Mouse (Mus musculus) testis, postnatal 14 days (tissue): Measurements from ENCODE around the gene Gm28230.

Source experiments
- DNase-seq: peaks from one replicate; pipeline ENCODE4 v3.0.0; 2021; ENCODE audit warnings: low spot score

Gm28230 gene

GRCm38 (mm10) chr2:74724244-74725015, 2.1 kb upstream of the Gm28230 start:
- no peak for DNase-seq

DNA sequence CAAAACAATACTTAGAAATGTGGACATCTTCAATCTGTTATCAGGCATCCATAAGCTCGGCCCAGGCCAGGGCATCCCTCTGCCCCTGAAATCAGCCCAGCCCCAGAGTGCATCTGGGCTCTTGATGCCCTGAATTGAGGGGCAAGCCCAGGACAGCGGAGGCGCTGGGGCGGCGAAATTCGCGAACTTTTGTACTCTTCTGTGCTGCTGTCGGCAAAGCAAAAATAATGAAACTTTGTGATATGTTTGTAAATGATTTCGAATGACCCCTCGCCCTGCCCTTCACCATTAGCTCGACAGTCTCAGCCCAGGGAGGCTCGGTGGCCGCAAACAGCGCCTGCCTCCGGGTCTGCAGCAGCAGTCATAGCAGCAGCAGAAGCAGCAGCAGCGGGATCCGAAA, 1.4 kb upstream of the Gm28230 start:
- DNase-seq: no peak

DNA sequence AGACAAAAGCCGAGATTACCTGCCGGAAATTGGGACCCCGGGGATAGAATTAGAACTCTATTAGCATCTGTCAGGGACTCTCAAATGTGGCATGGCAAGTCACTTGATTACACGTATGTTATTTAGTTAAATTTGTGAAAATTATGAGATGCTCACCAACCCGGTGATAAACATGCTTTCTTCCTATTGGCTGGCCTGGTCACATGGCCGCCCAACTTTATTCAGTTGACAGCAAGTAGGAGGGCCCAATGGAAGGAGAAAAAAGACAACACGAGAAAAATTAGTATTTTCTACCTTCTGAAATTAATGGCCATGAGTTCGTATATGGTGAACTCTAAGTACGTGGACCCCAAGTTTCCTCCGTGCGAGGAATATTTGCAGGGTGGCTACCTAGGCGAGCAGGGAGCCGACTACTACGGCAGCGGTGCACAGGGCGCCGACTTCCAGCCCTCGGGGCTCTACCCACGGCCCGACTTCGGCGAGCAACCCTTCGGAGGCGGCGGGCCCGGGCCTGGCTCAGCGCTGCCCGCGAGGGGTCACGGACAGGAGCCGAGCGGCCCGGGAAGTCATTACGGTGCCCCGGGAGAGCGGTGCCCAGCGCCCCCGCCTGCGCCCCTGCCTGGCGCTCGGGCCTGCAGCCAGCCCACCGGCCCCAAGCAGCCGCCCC, 578 bp downstream of the Gm28230 start:
- DNase-seq: no peak

GRCm38 (mm10) chr2:74727640-74728302, 1.2 kb downstream of the Gm28230 start:
- no peak for DNase-seq

DNA sequence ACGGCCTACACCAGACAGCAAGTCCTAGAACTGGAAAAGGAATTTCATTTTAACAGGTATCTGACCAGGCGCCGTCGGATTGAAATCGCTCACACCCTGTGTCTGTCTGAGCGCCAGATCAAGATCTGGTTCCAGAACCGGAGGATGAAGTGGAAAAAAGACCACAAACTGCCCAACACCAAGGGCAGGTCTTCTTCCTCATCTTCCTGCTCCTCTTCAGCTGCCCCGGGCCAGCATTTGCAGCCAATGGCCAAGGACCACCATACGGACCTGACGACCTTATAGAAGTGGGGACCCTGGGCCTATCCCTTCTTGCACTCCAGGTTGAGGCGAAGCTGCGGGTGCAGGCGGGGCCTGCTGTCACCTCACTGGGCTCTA, 1.8 kb downstream of the Gm28230 start:
- no peak for DNase-seq

DNA sequence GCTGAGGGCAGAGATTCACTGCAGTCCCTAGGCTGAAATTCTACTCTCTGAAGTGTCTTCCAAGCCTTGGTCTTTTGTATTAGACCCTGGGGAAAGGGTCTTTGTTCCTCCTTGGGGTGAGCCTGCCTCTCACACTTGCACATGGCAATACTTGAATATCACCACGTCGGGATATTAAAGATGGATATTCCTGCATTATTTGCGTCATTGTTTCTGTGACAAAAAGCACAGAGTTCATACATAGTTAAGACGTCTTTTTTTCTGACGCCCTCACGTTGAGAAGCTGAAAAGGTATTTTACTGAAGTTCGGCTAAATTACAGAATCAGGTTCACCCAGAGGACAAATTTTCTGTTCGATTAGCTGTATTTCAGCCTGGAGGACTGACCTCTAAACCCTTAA, 3.8 kb downstream of the Gm28230 start:
- no peak for DNase-seq

DNA sequence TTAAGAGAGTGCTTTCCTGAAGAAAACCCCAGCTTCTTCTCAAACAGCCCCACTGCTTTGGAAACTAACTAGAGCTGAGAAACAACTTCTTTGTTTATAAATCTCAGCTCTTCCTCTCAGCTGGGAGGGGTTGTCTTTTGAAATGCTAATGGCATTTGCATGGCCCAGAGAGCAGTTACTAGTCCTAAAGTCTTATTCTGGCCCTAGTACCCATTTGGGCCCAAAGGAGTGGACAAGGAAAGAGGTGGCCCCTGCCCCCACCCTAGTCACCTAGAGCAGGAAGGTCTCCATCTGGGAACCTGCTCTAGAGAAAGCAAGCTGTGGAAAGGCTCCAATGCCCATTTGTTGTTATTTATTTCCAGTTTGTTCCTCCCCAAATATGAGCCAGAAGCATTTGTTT, 4.5 kb downstream of the Gm28230 start:
- DNase-seq: no peak

GRCm38 (mm10) chr2:74731799-74732512, 5.4 kb downstream of the Gm28230 start:
- DNase-seq: no peak

GRCm38 (mm10) chr2:74732513-74733316, 6.2 kb downstream of the Gm28230 start:
- DNase-seq: no peak

DNA sequence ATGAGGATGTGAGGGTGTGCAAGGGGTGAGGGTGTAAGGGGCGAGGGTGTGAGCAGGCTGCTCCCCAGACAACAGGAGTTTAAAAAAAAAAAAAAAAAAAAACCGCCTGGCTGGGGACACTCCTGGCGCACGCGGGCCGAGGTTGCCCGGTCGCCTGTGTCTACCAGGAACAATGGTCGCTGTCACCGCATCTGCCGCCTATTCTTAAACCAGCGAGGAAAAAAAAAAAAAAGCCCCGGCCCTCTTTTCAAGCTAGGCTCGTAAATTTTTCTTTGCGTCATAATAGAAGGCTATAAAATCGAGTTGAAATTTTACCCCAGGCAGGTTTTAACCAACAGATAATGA, 6.8 kb downstream of the Gm28230 start:
- DNase-seq: no peak

DNA sequence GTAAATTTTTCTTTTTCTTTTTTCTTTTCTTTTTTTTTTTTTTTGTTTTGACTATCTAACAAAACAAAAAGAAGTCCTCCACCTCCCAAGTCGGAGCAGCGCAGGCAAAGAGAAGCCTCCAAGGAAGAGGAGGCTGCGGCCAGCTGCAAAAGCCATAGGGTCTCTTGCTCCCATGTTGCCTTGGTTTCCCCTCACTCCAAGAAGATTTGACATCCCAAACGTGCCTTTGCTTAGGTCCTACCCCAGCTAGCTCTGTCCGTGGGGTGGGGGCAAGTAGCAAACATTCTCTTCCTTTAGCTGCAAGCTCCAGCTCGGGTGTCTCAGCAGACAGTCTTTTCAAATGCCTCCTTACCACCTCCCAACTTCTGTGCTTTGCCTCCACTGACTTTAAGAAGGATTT, 7.2 kb downstream of the Gm28230 start:
- no peak for DNase-seq

- no peak for DNase-seq
Observed at GRCm38 (mm10) chr2:74734451-74734850, 7.9 kb downstream of the Gm28230 start.

- no peak for DNase-seq
Observed at GRCm38 (mm10) chr2:74734996-74735811, 8.7 kb downstream of the Gm28230 start.

DNA sequence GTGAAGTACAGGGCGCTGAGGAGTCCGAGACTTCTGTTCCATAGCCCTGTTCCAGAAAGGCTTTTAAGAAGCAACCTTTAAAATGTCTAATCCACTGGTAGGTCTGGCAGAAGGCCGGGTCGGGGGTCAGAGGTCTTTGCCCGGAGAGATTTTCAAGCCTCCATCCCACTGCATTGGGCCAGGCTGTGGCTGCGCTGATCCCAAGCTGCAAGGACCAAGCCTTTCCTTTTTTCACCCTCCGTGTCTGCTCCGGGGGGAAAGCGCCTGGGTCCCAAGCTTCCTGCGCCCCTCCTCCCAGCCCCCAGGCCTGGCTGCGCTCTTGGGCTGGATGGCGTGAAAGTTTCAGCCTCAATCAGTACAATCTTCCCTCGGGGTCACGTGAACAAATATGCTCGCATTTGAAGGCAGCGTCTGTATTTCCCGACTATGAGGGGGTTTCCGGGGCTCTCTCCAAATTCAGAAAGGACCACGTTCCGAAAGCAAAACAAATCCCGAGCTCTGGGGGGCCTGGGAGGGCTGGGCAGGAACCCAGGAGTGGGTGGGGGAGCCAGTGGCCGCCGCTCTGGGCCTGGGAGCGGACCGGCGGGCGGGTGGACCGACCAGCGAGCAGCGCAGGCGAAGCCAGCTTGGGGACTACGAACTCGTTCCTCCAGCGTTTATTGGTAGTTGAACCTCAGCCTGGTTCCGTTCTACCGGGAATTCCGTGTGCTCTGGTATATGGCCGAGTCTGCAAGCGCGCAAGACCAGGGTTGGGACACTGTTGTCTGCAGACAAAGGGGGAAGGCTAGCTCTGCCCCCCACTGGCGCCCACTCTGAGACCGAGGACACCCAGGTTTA, 9.5 kb downstream of the Gm28230 start:
- DNase-seq: no peak

GRCm38 (mm10) chr2:74736688-74737577, 10.4 kb downstream of the Gm28230 start:
- no peak for DNase-seq

DNA sequence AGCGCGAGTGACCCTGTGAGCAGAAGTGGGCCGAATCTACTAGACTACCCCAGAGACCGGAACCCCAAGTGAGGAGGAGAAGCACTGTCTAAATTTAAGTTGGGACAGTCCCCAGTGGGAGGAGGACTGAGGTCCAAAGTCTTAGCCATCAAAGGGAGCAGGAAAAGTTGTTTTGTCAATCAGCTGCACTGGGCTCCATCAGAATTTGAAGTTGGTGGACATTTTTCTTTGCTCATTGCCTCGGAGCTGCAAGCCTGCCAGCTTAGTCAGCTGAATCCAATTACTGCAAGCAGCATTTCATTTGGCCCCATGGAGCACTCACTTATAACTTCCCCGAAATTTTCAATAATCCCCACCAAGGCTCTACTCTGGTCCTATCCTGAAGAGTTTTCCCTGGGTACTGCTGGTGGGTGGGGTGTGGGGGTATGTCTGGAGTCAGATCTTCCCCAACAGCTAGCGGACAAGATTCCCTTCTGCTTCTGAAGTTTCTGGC, 11.1 kb downstream of the Gm28230 start:
- no peak for DNase-seq

DNA sequence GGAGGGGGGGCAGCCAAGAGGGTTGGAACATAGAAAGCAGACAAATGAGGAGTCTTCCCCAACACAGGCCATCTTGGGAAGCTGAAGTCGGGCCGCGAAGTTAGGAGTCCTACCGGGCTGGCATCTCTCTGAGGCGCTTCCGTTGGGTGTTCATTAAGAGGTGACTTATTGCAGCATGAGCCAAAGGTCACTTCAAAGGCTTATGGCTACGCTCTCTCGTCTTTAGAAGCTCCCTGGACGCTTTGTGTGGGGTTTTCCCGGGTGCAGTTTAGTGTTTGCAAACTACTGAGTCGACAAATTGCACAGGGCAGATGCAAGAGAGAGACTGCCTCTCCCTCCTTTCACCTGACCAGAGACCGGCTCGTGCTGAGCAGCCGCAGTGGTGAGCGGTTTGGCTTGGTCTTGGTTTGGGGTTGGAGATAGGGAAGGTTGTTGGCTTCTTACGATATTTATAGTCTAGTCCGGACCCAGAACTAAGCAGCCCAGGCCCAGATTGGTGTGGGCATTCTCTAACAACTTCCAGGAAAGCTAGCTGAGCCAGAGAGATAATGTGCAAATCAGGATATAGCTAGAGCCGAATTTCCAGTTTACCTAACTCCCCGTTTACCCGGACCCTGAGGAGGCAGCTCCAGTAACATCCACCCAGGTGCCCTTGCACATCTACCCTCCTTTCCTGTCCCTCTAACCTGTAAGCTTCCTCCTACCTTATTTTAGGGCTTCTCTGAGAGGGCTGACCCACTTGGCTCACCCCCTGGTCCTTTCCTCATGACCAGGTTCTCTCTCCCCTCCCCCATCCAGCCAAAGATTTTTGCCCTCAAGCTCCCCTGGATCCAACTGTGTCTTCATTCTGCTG, 12.3 kb downstream of the Gm28230 start:
- no peak for DNase-seq

- DNase-seq: no peak
Observed at GRCm38 (mm10) chr2:74739476-74739800, 12.9 kb downstream of the Gm28230 start.
